Mouse (Mus musculus) embryonic fibroblast, embryonic 13.5 days (primary cell): Measurements from ENCODE around the gene 1700001O22Rik. TPM values are rescaled to one million over a fixed set of nuclear protein-coding genes. Genes with fewer than 3 reads are reported as not detected.

Experiments used
- H3K27ac ChIP-seq: 2 replicates; pipeline ENCODE4 v1.5.1; 2012; ENCODE audit warnings: low read length, control low read depth, inconsistent platforms; ENCODE audit not compliant: insufficient read depth
- H3K4me1 ChIP-seq: 2 replicates; pipeline ENCODE4 v1.6.1; 2011; ENCODE audit warnings: low read length; ENCODE audit not compliant: control insufficient read depth, insufficient read depth
- H3K4me3 ChIP-seq: 2 replicates; pipeline ENCODE4 v1.5.1; 2011; ENCODE audit warnings: mild to moderate bottlenecking, control low read depth, low read length; ENCODE audit not compliant: insufficient read depth
- CTCF ChIP-seq: IDR thresholded peaks from 2 replicates; pipeline ENCODE4 v1.5.1; 2011; ENCODE audit warnings: mild to moderate bottlenecking, control low read depth, low read length, moderate library complexity, borderline replicate concordance; ENCODE audit not compliant: insufficient read depth
- POLR2A ChIP-seq: IDR thresholded peaks from 2 replicates; pipeline ENCODE4 v1.6.1; 2011; ENCODE audit warnings: low read depth, mild to moderate bottlenecking, control low read depth, low read length, moderate library complexity
- polyA plus RNA-seq: library from polyadenylated mRNA; stranded (reverse); fragments of >200 nt; gene quantifications from 2 replicates; pipeline ENCODE4 v1.2.4, GENCODE M21; 2011; ENCODE audit warnings: low read depth; ENCODE audit not compliant: missing spikeins, insufficient read length

Gene 1700001O22Rik
- polyA plus RNA-seq, 1 experiment, result not detected

DNA sequence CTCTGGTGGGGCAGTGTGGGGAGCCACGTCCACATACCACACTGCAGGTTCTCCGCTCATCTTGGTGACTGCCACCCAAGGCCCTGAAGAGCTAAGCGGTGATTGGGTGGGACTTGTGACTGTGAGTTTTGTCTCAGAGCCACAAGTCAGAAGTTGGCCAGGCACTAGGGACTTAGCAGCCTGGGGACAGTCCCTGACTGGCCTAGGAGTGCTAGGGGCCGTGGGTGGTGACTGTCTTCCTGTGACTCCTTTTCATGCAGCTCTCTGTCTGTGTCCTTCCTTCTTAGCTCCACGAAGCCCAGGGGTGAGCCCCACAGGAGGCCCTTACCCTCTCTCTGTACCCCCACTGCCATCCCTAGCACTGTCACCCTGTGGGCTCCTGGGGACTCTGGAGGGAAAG lies 16.4 kb upstream of the 1700001O22Rik start:
- no peak overlapping the region for H3K4me3 ChIP-seq
- H3K27ac ChIP-seq, result no peak overlapping the region
- peaks cover 2% of the 10 kb centered on the region; the same call in 1 of the 2 replicates for H3K4me1 ChIP-seq
- TF ChIP-seq CTCF (no peak), POLR2A (no peak)

DNA sequence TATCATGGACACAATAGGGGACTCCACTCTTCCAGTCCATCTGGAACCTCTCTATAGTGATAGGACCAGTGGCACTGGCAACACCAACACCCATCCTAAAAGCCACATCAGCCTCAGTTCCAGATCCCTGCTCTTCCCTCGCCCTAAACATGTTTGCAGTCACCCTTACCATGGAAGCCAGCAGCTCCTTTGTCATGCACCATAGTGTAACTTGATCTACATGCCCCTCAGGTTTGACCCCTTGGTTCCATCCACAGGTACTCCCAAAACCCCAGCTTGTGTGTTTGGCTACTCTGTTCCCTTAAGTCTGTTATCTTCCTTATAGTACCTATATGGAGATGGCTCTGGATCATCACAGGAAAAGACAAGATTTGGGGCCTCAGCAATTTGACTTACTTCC lies 12.9 kb upstream of the 1700001O22Rik start:
- TF ChIP-seq CTCF (no peak), POLR2A (no peak)
- Histone ChIP-seq H3K4me1 (no peaks in the 10 kb centered on the region), H3K27ac (no peak overlapping the region), H3K4me3 (no peak overlapping the region)

DNA sequence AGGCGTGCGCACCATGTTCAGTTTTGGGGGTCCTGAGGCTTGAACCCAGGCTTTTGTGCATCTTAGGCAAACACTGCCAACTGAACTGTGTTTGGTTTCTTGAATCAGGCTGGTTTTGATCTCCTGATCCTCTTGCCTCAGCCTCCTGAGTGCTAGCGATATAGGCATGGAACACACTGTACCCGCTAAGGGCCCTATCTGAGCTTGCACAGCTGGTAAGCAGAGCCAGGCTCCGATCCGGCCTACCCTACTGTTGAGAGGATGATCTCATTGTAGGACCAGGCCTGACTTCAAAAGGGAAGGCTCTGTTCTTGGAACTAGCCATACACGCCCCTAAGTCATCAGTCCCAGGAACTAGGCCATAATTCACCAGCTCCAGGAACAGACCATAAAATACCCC lies 7.1 kb upstream of the 1700001O22Rik start:
- Histone ChIP-seq H3K4me3 (no peak overlapping the region), H3K27ac (no peak overlapping the region), H3K4me1 (no peaks in the 10 kb centered on the region)
- TF ChIP-seq CTCF (no peak), POLR2A (no peak)

DNA sequence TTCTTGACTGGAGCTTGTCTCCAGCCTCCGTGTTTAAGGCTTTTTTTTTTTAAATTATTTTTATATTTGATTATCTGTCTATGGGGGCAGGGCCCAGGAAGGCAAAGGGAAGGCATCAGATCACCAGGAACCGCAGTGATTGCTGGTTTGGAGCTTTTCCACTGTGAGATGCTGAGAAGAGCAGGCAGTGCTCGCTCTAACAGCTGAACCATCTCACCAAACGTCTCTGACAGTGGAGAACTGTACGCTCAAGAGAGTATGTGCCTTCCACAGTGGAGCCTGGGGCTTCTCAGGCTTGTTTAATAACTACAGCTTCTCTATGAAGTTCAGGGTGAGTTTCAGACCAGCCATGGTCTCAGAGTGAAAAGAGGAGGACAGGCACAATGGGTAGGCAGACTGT lies 6.0 kb upstream of the 1700001O22Rik start:
- Histone ChIP-seq H3K4me3 (no peak overlapping the region), H3K4me1 (no peaks in the 10 kb centered on the region), H3K27ac (no peak overlapping the region)
- no peak for TF ChIP-seq CTCF
- no peak for TF ChIP-seq POLR2A

DNA sequence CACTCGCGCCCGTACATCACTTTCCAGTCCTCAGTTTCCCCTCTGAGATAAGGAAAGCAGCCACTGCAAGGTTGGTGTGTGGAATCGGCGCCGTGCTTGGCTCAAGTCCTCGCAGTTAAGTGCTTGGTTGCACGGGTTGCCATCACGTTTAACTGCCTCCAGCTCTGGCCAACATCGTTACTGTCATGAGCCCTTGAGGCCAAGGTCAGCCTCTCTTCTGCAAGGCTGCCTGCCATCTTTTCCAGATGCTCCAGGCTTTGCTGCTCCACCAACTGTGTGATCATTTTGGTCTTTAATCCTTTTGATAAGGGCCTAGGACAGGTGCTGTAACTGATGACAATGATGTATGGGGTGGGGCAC lies 4.8 kb upstream of the 1700001O22Rik start:
- no peak for TF ChIP-seq POLR2A
- no peak for TF ChIP-seq CTCF
- Histone ChIP-seq H3K4me1 (no peaks in the 10 kb centered on the region), H3K4me3 (peak overlapping the region; percentile 70), H3K27ac (no peak overlapping the region)

DNA sequence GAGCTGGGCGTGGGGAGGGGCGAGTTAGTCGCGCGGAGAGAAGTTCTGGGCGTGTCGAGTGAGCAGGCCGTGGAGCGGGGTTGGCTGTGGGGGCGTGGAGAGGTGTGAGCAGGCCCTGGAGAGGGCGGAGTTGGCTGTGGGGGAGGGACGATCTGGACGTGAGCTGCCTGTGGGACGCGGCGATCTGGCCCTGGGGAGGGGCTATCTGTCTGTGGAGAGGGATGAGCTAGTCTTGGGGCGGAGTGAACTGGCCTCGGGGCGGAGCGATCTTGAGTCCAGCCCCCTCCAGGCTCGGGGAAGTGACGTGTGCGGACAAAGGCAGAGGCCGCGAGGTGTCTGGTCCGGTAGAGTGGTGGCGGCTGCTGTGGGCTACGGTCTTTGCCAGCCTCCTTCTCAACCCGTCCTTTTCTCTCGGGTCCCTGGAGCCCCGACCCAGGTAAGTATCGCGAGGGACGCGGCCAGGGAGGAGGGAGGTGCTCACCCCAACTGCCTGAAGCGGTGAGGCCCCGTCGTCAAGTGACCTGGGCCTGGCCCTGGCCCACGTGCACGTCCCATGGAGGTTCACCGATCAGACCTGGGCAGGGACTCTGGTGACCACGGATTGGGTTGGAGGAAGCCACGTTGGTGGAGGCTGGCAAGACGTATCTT lies 4.3 kb upstream of the 1700001O22Rik start, which contains the start of gene Ntmt1:
Ntmt1 (plus strand) TSS at position 179 of the 648 bp plus-strand sequence.
- peak within 1 kb of the TSS; percentile 70 for H3K4me3 ChIP-seq
- no peaks in the 10 kb centered on the region for H3K4me1 ChIP-seq
- peak within 1 kb of the TSS; percentile 24; the same call in 1 of the 2 replicates for H3K27ac ChIP-seq
- peak; percentile 94 for TF ChIP-seq POLR2A
- no peak for TF ChIP-seq CTCF

DNA sequence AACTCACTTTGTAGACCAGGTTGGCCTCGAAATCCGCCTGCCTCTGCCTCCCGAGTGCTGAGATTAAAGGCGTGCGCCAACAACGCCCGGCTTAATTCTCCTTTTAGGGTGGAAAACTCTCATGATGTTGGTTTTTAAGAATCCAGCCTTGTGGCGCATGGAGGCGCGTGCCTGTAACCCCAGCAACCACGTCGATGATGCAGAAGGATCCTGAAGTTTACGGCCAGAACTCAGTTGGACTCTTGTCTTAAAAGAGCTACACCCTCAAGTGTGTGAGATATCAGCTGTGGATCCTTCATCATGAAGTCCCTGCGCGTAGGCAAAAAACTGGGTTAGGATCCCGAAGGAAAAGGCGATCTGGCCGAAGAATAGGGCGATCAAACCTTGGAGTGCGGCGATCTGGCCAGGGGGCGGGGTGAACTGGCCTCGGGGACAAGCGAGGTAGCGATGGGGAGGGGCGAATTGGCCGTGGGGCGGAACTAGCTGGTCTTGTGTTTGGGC lies 3.7 kb upstream of the 1700001O22Rik start:
- H3K27ac ChIP-seq, result peak overlapping the region; percentile 24; the same call in 1 of the 2 replicates
- H3K4me3 ChIP-seq, result peak overlapping the region; percentile 56
- H3K4me1 ChIP-seq, result no peaks in the 10 kb centered on the region
- TF ChIP-seq CTCF (no peak), POLR2A (peak; percentile 64)

DNA sequence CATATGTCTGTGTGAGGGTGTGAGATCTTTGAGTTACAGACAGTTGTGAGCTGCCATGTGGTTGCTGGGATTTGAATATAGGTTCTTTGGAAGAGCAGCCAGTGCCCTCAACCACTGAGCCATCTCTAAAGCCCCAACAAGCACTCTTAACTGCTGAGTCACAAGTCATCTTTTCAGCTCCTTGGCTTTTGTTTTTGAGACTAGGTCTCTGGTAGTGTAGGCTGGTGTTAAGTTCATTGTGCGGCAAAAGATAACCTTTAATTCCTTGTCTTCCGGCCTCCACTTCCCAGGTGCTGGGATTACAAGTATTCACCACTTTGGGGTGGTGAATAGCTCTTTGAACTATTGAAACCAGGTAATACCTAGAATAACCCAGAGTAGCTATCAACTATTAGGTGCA lies 2.5 kb upstream of the 1700001O22Rik start:
- H3K4me1 ChIP-seq, result no peaks in the 10 kb centered on the region
- TF ChIP-seq POLR2A (no peak), CTCF (no peak)

DNA sequence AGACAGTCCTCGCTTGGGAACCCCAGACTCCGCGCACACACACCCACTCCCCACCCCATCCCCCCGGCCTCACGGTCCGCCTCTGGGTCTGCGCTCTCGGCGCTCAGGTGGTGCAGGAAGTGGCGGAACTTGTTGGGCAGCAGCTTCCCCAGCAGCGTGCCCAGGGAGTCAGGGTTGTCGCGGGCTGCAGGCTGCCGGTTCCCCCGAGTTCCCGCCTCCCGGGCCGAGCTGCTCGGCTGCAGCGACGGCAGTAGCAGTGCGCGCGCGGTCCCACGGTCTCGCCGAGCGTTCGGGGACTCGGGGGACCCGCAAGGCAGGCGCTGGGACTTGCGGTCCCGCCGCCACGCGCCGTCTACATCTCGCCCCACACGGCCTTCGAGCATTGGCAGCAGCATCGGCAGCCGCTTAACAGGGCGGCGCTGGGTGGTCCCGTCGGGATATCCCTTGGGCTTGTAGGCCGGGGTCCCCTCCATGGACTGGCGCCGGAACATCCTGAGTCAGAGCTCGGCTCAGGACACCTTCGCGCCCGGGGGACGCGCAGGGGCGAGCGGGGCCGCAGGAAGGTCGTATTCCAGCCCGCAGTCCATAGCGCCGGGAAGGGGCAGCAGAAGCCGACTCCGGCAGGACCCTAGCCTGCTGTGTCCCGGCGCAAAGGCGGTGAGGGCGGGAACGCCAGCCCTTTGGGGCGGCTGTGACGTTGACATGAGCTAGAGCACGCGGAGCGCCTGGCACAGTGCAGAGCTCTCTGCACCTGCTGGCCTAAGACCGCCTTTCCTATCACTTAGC lies 2.2 kb downstream of the 1700001O22Rik start:
- Histone ChIP-seq H3K4me1 (peaks cover 2% of the 10 kb centered on the region; the same call in 1 of the 2 replicates), H3K4me3 (peak overlapping the region; percentile 20), H3K27ac (no peak overlapping the region)
- no peak for TF ChIP-seq POLR2A
- TF ChIP-seq CTCF, result no peak

More for the DNA sequence above, 2.5 kb upstream of the 1700001O22Rik start:
- Histone ChIP-seq H3K4me3 (no peak overlapping the region), H3K27ac (no peak overlapping the region)

DNA sequence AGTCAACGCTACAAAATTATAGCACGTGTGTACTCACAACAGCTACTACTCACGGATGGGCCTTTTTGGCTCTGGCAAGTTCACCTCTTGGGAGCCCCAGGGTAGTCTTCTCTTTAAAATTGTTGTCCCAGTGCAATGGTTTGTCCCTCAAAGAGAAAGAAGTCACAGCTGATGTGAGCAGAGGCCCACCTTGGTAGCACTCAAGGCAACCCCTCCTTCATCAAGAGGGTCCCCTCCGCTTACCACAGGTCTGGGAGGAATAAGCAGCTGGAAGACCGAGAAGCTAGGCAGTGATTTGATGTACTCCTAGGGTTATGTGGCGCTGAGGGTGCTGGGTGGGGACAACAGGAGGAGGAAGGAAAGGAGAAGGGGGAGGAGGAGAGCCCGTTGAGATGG lies 2.8 kb downstream of the 1700001O22Rik start:
- Histone ChIP-seq H3K4me3 (0 out of 2 replicates have a peak overlapping the region, but pooled peaks have one; percentile 20), H3K4me1 (peaks cover 6% of the 10 kb centered on the region; the same call in 1 of the 2 replicates), H3K27ac (no peak overlapping the region)
- TF ChIP-seq POLR2A (no peak), CTCF (no peak)
